Mouse (Mus musculus) MEL (cell line): ENCODE data around the gene Habp4. TPM values are rescaled to one million over a fixed set of nuclear protein-coding genes. Genes with fewer than 3 reads are reported as not detected.
A peak's percentile ranks its signal among the peaks of the same experiment; 100 is the strongest.

Source experiments
- DNase-seq: peaks from one replicate; pipeline ENCODE4 v3.0.0; 2011; ENCODE audit warnings: low read depth, low spot score
- H3K27ac ChIP-seq: 2 replicates; pipeline ENCODE4 v1.5.1; 2012; ENCODE audit warnings: low read depth, mild to moderate bottlenecking, control low read depth, low read length, moderate library complexity; ENCODE audit not compliant: control insufficient read depth
- H3K27me3 ChIP-seq, 2 experiments: fragments of 150-350 bp in 1 of 2; sonication (generic) in 1 of 2; 2 replicates each; pipeline ENCODE4 v1.6.1; 2012; ENCODE audit warnings: low read length in 2 of 2, mild to moderate bottlenecking in 2 of 2, improper control_type of control experiment in 1 of 2, moderate library complexity in 1 of 2; ENCODE audit not compliant: insufficient read depth in 2 of 2, control insufficient read depth in 1 of 2
- H3K36me3 ChIP-seq, 2 experiments: 2 replicates each; pipeline ENCODE4 v1.6.1; 2012 to 2014; ENCODE audit warnings: low read length in 2 of 2, improper control_type of control experiment in 1 of 2, inconsistent platforms in 1 of 2, mild to moderate bottlenecking in 1 of 2; ENCODE audit not compliant: insufficient read depth in 2 of 2, control insufficient read depth in 1 of 2
- H3K4me1 ChIP-seq, 2 experiments: fragments of 150-350 bp in 1 of 2; sonication (generic) in 1 of 2; 2 replicates each; pipeline ENCODE4 v1.6.1; 2012; ENCODE audit warnings: low read length in 2 of 2, improper control_type of control experiment in 1 of 2, mild to moderate bottlenecking in 1 of 2; ENCODE audit not compliant: insufficient read depth in 2 of 2, control insufficient read depth in 1 of 2
- H3K4me3 ChIP-seq, 2 experiments: fragments of 150-350 bp in 1 of 2; sonication (generic) in 1 of 2; 2 replicates each; pipeline ENCODE4 v1.5.1; 2012; ENCODE audit warnings: low read depth in 2 of 2, low read length in 2 of 2, mild to moderate bottlenecking in 2 of 2, moderate library complexity in 2 of 2, control low read depth in 1 of 2, improper control_type of control experiment in 1 of 2; ENCODE audit not compliant: control insufficient read depth in 1 of 2, insufficient read depth in 1 of 2
- H3K79me2 ChIP-seq: 2 replicates; pipeline ENCODE4 v1.6.1; 2012; ENCODE audit warnings: mild to moderate bottlenecking, low read length, moderate library complexity; ENCODE audit not compliant: control insufficient read depth, poor library complexity, insufficient read depth
- H3K9ac ChIP-seq: 2 replicates; pipeline ENCODE4 v1.6.1; 2012; ENCODE audit warnings: low read depth, mild to moderate bottlenecking, control low read depth, low read length, moderate library complexity; ENCODE audit not compliant: control insufficient read depth, poor library complexity, severe bottlenecking
- H3K9me3 ChIP-seq: fragments of 150-350 bp; sonication (generic); replicated peaks from 2 replicates; pipeline ENCODE4 v1.6.1; 2012; ENCODE audit warnings: mild to moderate bottlenecking, low read length, improper control_type of control experiment, moderate library complexity; ENCODE audit not compliant: insufficient read depth
- BHLHE40 ChIP-seq: IDR thresholded peaks from 2 replicates; pipeline ENCODE4 v1.6.1; 2012; ENCODE audit warnings: low read depth, mild to moderate bottlenecking, inconsistent platforms, low read length, improper control_type of control experiment, borderline replicate concordance
- CHD2 ChIP-seq: IDR thresholded peaks from 2 replicates; pipeline ENCODE4 v1.6.1; 2011; ENCODE audit warnings: low read length, improper control_type of control experiment
- HCFC1 ChIP-seq: IDR thresholded peaks from 2 replicates; pipeline ENCODE4 v1.6.1; 2012; ENCODE audit warnings: low read depth, mild to moderate bottlenecking, inconsistent platforms, low read length, improper control_type of control experiment, moderate library complexity
- JUND ChIP-seq: IDR thresholded peaks from 2 replicates; pipeline ENCODE4 v1.6.1; 2011; ENCODE audit warnings: low read depth, mild to moderate bottlenecking, improper control_type of control experiment, low read length
- KAT2A ChIP-seq: conservative IDR thresholded peaks from 2 replicates; pipeline ENCODE4 v1.6.1; 2012; ENCODE audit warnings: low read depth, low read length, improper control_type of control experiment, inconsistent platforms
- MAFK ChIP-seq: IDR thresholded peaks from 2 replicates; pipeline ENCODE4 v1.6.1; 2011; ENCODE audit warnings: low read depth, mild to moderate bottlenecking, low read length, improper control_type of control experiment, borderline replicate concordance
- MAX ChIP-seq: IDR thresholded peaks from 2 replicates; pipeline ENCODE4 v1.6.1; 2011; ENCODE audit warnings: low read length, improper control_type of control experiment
- MAZ ChIP-seq: IDR thresholded peaks from 2 replicates; pipeline ENCODE4 v1.6.1; 2012; ENCODE audit warnings: low read depth, mild to moderate bottlenecking, inconsistent platforms, low read length, improper control_type of control experiment
- MEF2A ChIP-seq: IDR thresholded peaks from 2 replicates; pipeline ENCODE4 v1.6.1; 2014; ENCODE audit warnings: low read depth, mild to moderate bottlenecking, inconsistent platforms, low read length, improper control_type of control experiment; ENCODE audit not compliant: poor library complexity, insufficient replicate concordance, severe bottlenecking; ENCODE audit errors: extremely low read depth
- MYB ChIP-seq: IDR thresholded peaks from 2 replicates; pipeline ENCODE4 v1.6.1; 2011; ENCODE audit warnings: mild to moderate bottlenecking, low read depth, low read length, improper control_type of control experiment
- POLR2A ChIP-seq, 2 experiments: IDR thresholded peaks; 2 replicates each; pipeline ENCODE4 v1.6.1; 2011 to 2012; ENCODE audit warnings: low read length in 2 of 2, mild to moderate bottlenecking in 2 of 2, control low read depth in 1 of 2, improper control_type of control experiment in 1 of 2, low read depth in 1 of 2, moderate library complexity in 1 of 2; ENCODE audit not compliant: control insufficient read depth in 1 of 2, insufficient read depth in 1 of 2, poor library complexity in 1 of 2
- POLR2AphosphoS2 ChIP-seq: IDR thresholded peaks from 2 replicates; pipeline ENCODE4 v1.6.1; 2011; ENCODE audit warnings: low read length, improper control_type of control experiment
- POLR2AphosphoS5 ChIP-seq: IDR thresholded peaks from 2 replicates; pipeline ENCODE4 v1.6.1; 2012; ENCODE audit warnings: low read depth, borderline replicate concordance, mild to moderate bottlenecking, inconsistent platforms, low read length, moderate library complexity, mixed read lengths
- TAL1 ChIP-seq: IDR thresholded peaks from 2 replicates; pipeline ENCODE4 v1.6.1; 2012; ENCODE audit warnings: mild to moderate bottlenecking, inconsistent platforms, low read length, moderate library complexity, mixed read lengths
- USF1 ChIP-seq: IDR thresholded peaks from 2 replicates; pipeline ENCODE4 v1.6.1; 2014; ENCODE audit warnings: low read depth, mild to moderate bottlenecking, inconsistent platforms, low read length, improper control_type of control experiment, moderate library complexity
- USF2 ChIP-seq, 2 experiments: IDR thresholded peaks; 2 replicates each; pipeline ENCODE4 v1.6.1; 2011 to 2012; ENCODE audit warnings: improper control_type of control experiment in 2 of 2, low read length in 2 of 2, borderline replicate concordance in 1 of 2, inconsistent platforms in 1 of 2, low read depth in 1 of 2, mild to moderate bottlenecking in 1 of 2; ENCODE audit not compliant: insufficient read depth in 1 of 2
- ZNF384 ChIP-seq: IDR thresholded peaks from 2 replicates; pipeline ENCODE4 v1.6.1; 2012; ENCODE audit warnings: low read depth, mild to moderate bottlenecking, inconsistent platforms, low read length, improper control_type of control experiment
- polyA plus RNA-seq, 2 experiments: library from polyadenylated mRNA; stranded (reverse) in 1 of 2; unstranded in 1 of 2; fragments of >175 nt in 1 of 2; fragments of >200 nt in 1 of 2; gene quantifications; 2 replicates each; pipeline versions ENCODE4 v1.2.1 to v1.2.4; 2012; ENCODE audit warnings: low replicate concordance in 2 of 2, low read depth in 1 of 2; ENCODE audit not compliant: insufficient read length in 2 of 2, insufficient read depth in 1 of 2, missing spikeins in 1 of 2
- total RNA-seq: library from RNA; depleted of rRNA; stranded (reverse); fragments of 300-350 nt; gene quantifications from 2 replicates; pipeline ENCODE4 v1.2.3, GENCODE M21; 2012

The Habp4 gene
- total and polyA plus RNA-seq, 3 experiments, result 4.4 to 19.8 TPM; not detected in 1

DNA sequence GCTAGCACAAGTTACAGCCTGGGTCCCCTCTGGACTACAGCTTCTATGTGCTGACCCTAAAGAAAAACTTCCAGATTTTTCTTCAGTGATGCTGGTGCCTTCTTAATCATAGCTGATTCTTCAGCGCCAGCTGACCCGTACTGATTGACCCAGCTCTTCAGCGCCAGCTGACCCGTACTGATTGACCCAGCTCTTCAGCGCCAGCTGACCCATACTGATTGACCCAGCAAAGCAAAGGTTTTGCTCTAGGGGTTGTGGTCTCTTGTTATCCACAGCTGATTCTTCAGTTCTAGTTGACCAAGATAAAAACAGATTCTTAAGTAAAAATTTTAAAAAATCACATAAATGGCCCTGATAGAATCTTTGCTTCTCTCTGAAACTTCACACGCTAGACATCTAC is 36.7 kb upstream of the Habp4 start:
- TF ChIP-seq JUND (no peak), TAL1 (no peak), POLR2A (IDR thresholded peaks at IDR 0.05; ENCODE audit: control insufficient read depth in 1 of 2, insufficient read depth in 1 of 2, low read depth in 1 of 2, low read length in 2 of 2, poor library complexity in 1 of 2) (no peak), MAFK (no peak), BHLHE40 (no peak), MAZ (no peak)
- H3K9ac ChIP-seq, result no peak overlapping the region
- H3K79me2 ChIP-seq, result peaks cover 2% of the 10 kb centered on the region; the same call in 1 of the 2 replicates
- H3K36me3 ChIP-seq, result peaks cover 0 to 5% of the 10 kb centered on the region in 2 experiments; a peak in 2 of 4 replicates
- H3K4me1 ChIP-seq, result peaks cover 5 to 8% of the 10 kb centered on the region in 2 experiments
- no peak overlapping the region for H3K4me3 ChIP-seq
- DNase-seq, result no peak
- no peaks in the 10 kb centered on the region for H3K27me3 ChIP-seq
- H3K27ac ChIP-seq, result no peak overlapping the region
- no peaks in the 10 kb centered on the region for H3K9me3 ChIP-seq

DNA sequence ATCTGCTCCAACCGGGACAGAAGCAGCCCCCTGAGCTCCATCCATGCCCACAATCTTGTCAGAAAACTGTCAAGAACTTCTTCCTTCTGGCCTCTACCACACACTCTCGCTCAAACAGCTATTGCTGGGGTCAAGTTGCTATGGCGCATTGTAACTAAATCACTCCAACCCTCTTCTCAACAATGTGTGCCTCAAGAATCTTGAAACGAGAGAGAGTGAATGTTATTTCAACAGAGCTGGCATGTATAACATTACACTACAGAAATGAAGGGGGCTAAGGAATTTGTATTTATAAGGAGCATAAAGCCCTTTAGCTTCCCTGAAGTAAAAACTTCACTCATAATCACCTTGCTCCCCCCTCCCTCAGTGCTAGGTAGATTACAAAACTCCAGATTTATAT is 35.3 kb upstream of the Habp4 start:
- TF ChIP-seq MYB (no peak), JUND (no peak), POLR2AphosphoS5 (no peak), KAT2A (no peak), MAZ (no peak), USF2 (IDR thresholded peaks at IDR 0.05; ENCODE audit: borderline replicate concordance in 1 of 2, insufficient read depth in 1 of 2, low read depth in 1 of 2, low read length in 2 of 2) (no peak), MAX (no peak), HCFC1 (no peak), CHD2 (no peak), POLR2AphosphoS2 (no peak), USF1 (no peak), MEF2A (no peak), ZNF384 (no peak), POLR2A (IDR thresholded peaks at IDR 0.05; ENCODE audit: control insufficient read depth in 1 of 2, insufficient read depth in 1 of 2, low read depth in 1 of 2, low read length in 2 of 2, poor library complexity in 1 of 2) (no peak)
- H3K27ac ChIP-seq, result no peak overlapping the region; the same call in 1 of the 2 replicates
- no peaks in the 10 kb centered on the region for H3K27me3 ChIP-seq
- no peaks in the 10 kb centered on the region for H3K9me3 ChIP-seq
- H3K4me3 ChIP-seq, result 0 out of 4 replicates have a peak overlapping the region, but pooled peaks of 1 of the 2 experiments have one; percentile 31
- no peak for DNase-seq
- no peak overlapping the region for H3K9ac ChIP-seq
- H3K79me2 ChIP-seq, result peaks cover 2% of the 10 kb centered on the region; the same call in 1 of the 2 replicates
- H3K4me1 ChIP-seq, result peaks cover 5 to 8% of the 10 kb centered on the region in 2 experiments
- H3K36me3 ChIP-seq, result peaks cover 0 to 5% of the 10 kb centered on the region in 2 experiments; a peak in 2 of 4 replicates
